Mouse (Mus musculus) heart, embryonic 13.5 days (tissue): Measurements from ENCODE around the gene Dnah17. TPM values are rescaled to one million over a fixed set of nuclear protein-coding genes. Genes with fewer than 3 reads are reported as not detected.

Source experiments
- ATAC-seq: fragments of 200-750 bp; cut with Nextera tagmentation; 2 replicates; pipeline ENCODE4 v1.8.0; 2017; ENCODE audit warnings: moderate TSS enrichment; ENCODE audit not compliant: insufficient number of reproducible peaks, low FRiP score, low TSS enrichment; ENCODE audit errors: extremely low read depth
- H3K27ac ChIP-seq: fragments of 300-500 bp; sonication (generic); replicated peaks from 2 replicates; pipeline ENCODE4 v1.5.1; 2015; ENCODE audit warnings: moderate library complexity, mild to moderate bottlenecking, inconsistent platforms
- H3K27me3 ChIP-seq: fragments of 300-500 bp; sonication (generic); replicated peaks from 2 replicates; pipeline ENCODE4 v1.6.1; 2015; ENCODE audit warnings: mild to moderate bottlenecking, inconsistent platforms
- H3K36me3 ChIP-seq: fragments of 300-500 bp; sonication (generic); 2 replicates; pipeline ENCODE4 v1.6.1; 2015; ENCODE audit warnings: mild to moderate bottlenecking, inconsistent platforms
- H3K4me1 ChIP-seq: fragments of 300-500 bp; sonication (generic); 2 replicates; pipeline ENCODE4 v1.6.1; 2015; ENCODE audit warnings: inconsistent platforms
- H3K4me2 ChIP-seq: fragments of 300-500 bp; sonication (generic); 2 replicates; pipeline ENCODE4 v1.6.1; 2015; ENCODE audit warnings: inconsistent platforms, mild to moderate bottlenecking, moderate library complexity
- H3K4me3 ChIP-seq: fragments of 300-500 bp; sonication (generic); 2 replicates; pipeline ENCODE4 v1.5.1; 2015; ENCODE audit warnings: moderate library complexity, mild to moderate bottlenecking, inconsistent platforms
- H3K9ac ChIP-seq: fragments of 300-500 bp; sonication (generic); 2 replicates; pipeline ENCODE4 v1.6.1; 2015; ENCODE audit warnings: inconsistent platforms, mild to moderate bottlenecking, moderate library complexity
- H3K9me3 ChIP-seq: fragments of 300-500 bp; sonication (generic); 2 replicates; pipeline ENCODE4 v1.6.1; 2016; ENCODE audit warnings: inconsistent platforms
- WGBS: fragments of 180-500 bp; shearing (Covaris S2); methylation state at CpG from one replicate; pipeline ENCODE4 v1.1.7; 2015; ENCODE audit warnings: mixed read lengths; 5-methylcytosine and 5-hydroxymethylcytosine counted together
- polyA plus RNA-seq: library from polyadenylated mRNA; unstranded; fragments of >200 nt; fragmentation: Nextera tagmentation; extraction: Ambion mirVana; gene quantifications from 2 replicates; pipeline ENCODE4 v1.2.1, GENCODE M21; 2015

Gene Dnah17
- polyA plus RNA-seq, 1 experiment from 2014 or later: 0.05 TPM

GRCm38 (mm10) chr11:118003718-118004117 lies 126.7 kb downstream of the Dnah17 start:
- H3K9ac ChIP-seq: peak overlapping the region; percentile 16
- 32% methylated on average over 5 of the region's 5 CpGs for WGBS
- H3K36me3 ChIP-seq: peaks cover 67% of the 10 kb centered on the region
- no peaks in the 10 kb centered on the region for H3K9me3 ChIP-seq
- H3K4me2 ChIP-seq: no peak overlapping the region
- no peak for ATAC-seq
- H3K4me3 ChIP-seq: no peak overlapping the region
- peaks cover 61% of the 10 kb centered on the region for H3K4me1 ChIP-seq
- H3K27ac ChIP-seq: peak overlapping the region; percentile 80
- no peaks in the 10 kb centered on the region for H3K27me3 ChIP-seq

- no peak for ATAC-seq
- peaks cover 67% of the 10 kb centered on the region for H3K36me3 ChIP-seq
- WGBS: 83% methylated on average over 14 of the region's 14 CpGs
- no peaks in the 10 kb centered on the region for H3K9me3 ChIP-seq
- no peaks in the 10 kb centered on the region for H3K27me3 ChIP-seq
- H3K4me2 ChIP-seq: no peak overlapping the region
- H3K4me1 ChIP-seq: peaks cover 61% of the 10 kb centered on the region
- H3K27ac ChIP-seq: peak overlapping the region; percentile 80
- H3K9ac ChIP-seq: peak overlapping the region; percentile 16; the same call in 1 of the 2 replicates
- no peak overlapping the region for H3K4me3 ChIP-seq
Measured at GRCm38 (mm10) chr11:118003176-118003575, 127.3 kb downstream of the Dnah17 start.

- ATAC-seq: peak; percentile 78
- peaks cover 54% of the 10 kb centered on the region for H3K36me3 ChIP-seq
- peak overlapping the region; percentile 79 for H3K27ac ChIP-seq
- no peaks in the 10 kb centered on the region for H3K27me3 ChIP-seq
- H3K4me1 ChIP-seq: peaks cover 57% of the 10 kb centered on the region
- no peaks in the 10 kb centered on the region for H3K9me3 ChIP-seq
- H3K9ac ChIP-seq: no peak overlapping the region
- peak overlapping the region; percentile 31; the same call in 1 of the 2 replicates for H3K4me2 ChIP-seq
- WGBS: 83% methylated on average over 7 of the region's 7 CpGs
- no peak overlapping the region for H3K4me3 ChIP-seq
Measured at GRCm38 (mm10) chr11:118000565-118001215, 129.7 kb downstream of the Dnah17 start.

GRCm38 (mm10) chr11:118000083-118000482 lies 130.4 kb downstream of the Dnah17 start:
- no peak overlapping the region for H3K4me3 ChIP-seq
- H3K9ac ChIP-seq: no peak overlapping the region
- H3K27me3 ChIP-seq: no peaks in the 10 kb centered on the region
- H3K9me3 ChIP-seq: no peaks in the 10 kb centered on the region
- H3K4me1 ChIP-seq: peaks cover 63% of the 10 kb centered on the region
- H3K36me3 ChIP-seq: peaks cover 48% of the 10 kb centered on the region
- WGBS: 25% methylated on average over 1 of the region's 1 CpGs
- H3K27ac ChIP-seq: peak overlapping the region; percentile 79
- ATAC-seq: no peak
- H3K4me2 ChIP-seq: peak overlapping the region; percentile 24

- 0 out of 2 replicates have a peak, but pooled peaks have one; percentile 12 for ATAC-seq
- H3K9me3 ChIP-seq: no peaks in the 10 kb centered on the region
- no peaks in the 10 kb centered on the region for H3K27me3 ChIP-seq
- H3K27ac ChIP-seq: peak overlapping the region; percentile 79
- WGBS: 75% methylated on average over 6 of the region's 6 CpGs
- H3K4me2 ChIP-seq: peak overlapping the region; percentile 24
- peak overlapping the region; percentile 8 for H3K9ac ChIP-seq
- H3K4me3 ChIP-seq: no peak overlapping the region
- peaks cover 66% of the 10 kb centered on the region for H3K4me1 ChIP-seq
- H3K36me3 ChIP-seq: peaks cover 41% of the 10 kb centered on the region
Measured at GRCm38 (mm10) chr11:117999260-117999934, 131.0 kb downstream of the Dnah17 start.

- Histone ChIP-seq H3K27me3 (no peaks in the 10 kb centered on the region), H3K4me3 (no peak overlapping the region), H3K36me3 (peaks cover 30% of the 10 kb centered on the region), H3K4me2 (no peak overlapping the region), H3K4me1 (peaks cover 66% of the 10 kb centered on the region), H3K9ac (no peak overlapping the region), H3K27ac (no peak overlapping the region), H3K9me3 (no peaks in the 10 kb centered on the region)
- WGBS: 95% methylated on average over 4 of the region's 4 CpGs
- ATAC-seq: no peak
Measured at GRCm38 (mm10) chr11:117998356-117998755, 132.1 kb downstream of the Dnah17 start.

GRCm38 (mm10) chr11:117997085-117997484 lies 133.3 kb downstream of the Dnah17 start:
- no peak overlapping the region for H3K27ac ChIP-seq
- WGBS: 88% methylated on average over 2 of the region's 2 CpGs
- no peaks in the 10 kb centered on the region for H3K9me3 ChIP-seq
- peaks cover 73% of the 10 kb centered on the region for H3K4me1 ChIP-seq
- no peak overlapping the region for H3K4me2 ChIP-seq
- no peak overlapping the region for H3K4me3 ChIP-seq
- no peak overlapping the region for H3K9ac ChIP-seq
- peaks cover 18% of the 10 kb centered on the region for H3K36me3 ChIP-seq
- no peak for ATAC-seq
- no peaks in the 10 kb centered on the region for H3K27me3 ChIP-seq

GRCm38 (mm10) chr11:117996066-117996465 lies 134.4 kb downstream of the Dnah17 start:
- WGBS: 49% methylated on average over 3 of the region's 3 CpGs
- H3K4me1 ChIP-seq: peaks cover 82% of the 10 kb centered on the region
- peaks cover 7% of the 10 kb centered on the region for H3K36me3 ChIP-seq
- peak overlapping the region; percentile 40 for H3K9ac ChIP-seq
- H3K4me2 ChIP-seq: no peak overlapping the region
- no peak overlapping the region for H3K4me3 ChIP-seq
- H3K27me3 ChIP-seq: no peaks in the 10 kb centered on the region
- no peak for ATAC-seq
- H3K9me3 ChIP-seq: no peaks in the 10 kb centered on the region
- H3K27ac ChIP-seq: no peak overlapping the region

- ATAC-seq: no peak
- 57% methylated on average over 3 of the region's 3 CpGs for WGBS
- Histone ChIP-seq H3K4me1 (peaks cover 84% of the 10 kb centered on the region), H3K27me3 (no peaks in the 10 kb centered on the region), H3K9me3 (no peaks in the 10 kb centered on the region), H3K4me3 (no peak overlapping the region), H3K27ac (0 out of 2 replicates have a peak overlapping the region, but pooled peaks have one; percentile 87), H3K36me3 (peaks cover 3% of the 10 kb centered on the region), H3K4me2 (no peak overlapping the region), H3K9ac (peak overlapping the region; percentile 40)
Measured at GRCm38 (mm10) chr11:117995661-117996060, 134.8 kb downstream of the Dnah17 start.

GRCm38 (mm10) chr11:117995255-117995654 lies 135.2 kb downstream of the Dnah17 start:
- 30% methylated on average over 2 of the region's 2 CpGs for WGBS
- H3K27ac ChIP-seq: peak overlapping the region; percentile 87

GRCm38 (mm10) chr11:117994250-117995057 lies 136.0 kb downstream of the Dnah17 start:
- no peaks in the 10 kb centered on the region for H3K27me3 ChIP-seq
- no peaks in the 10 kb centered on the region for H3K36me3 ChIP-seq
- H3K4me3 ChIP-seq: no peak overlapping the region
- H3K27ac ChIP-seq: peak overlapping the region; percentile 87
- WGBS: 48% methylated on average over 9 of the region's 9 CpGs
- H3K9ac ChIP-seq: peak overlapping the region; percentile 71
- peaks cover 84% of the 10 kb centered on the region for H3K4me1 ChIP-seq
- no peaks in the 10 kb centered on the region for H3K9me3 ChIP-seq
- H3K4me2 ChIP-seq: peak overlapping the region; percentile 34
- ATAC-seq: no peak

More at GRCm38 (mm10) chr11:117995255-117995654, 135.2 kb downstream of the Dnah17 start:
- Histone ChIP-seq H3K4me2 (no peak overlapping the region), H3K27me3 (no peaks in the 10 kb centered on the region), H3K36me3 (no peaks in the 10 kb centered on the region), H3K4me3 (no peak overlapping the region), H3K9me3 (no peaks in the 10 kb centered on the region), H3K9ac (peak overlapping the region; percentile 8; the same call in 1 of the 2 replicates), H3K4me1 (peaks cover 84% of the 10 kb centered on the region)
- no peak for ATAC-seq
